Mouse (Mus musculus) spleen, postnatal 10 days (tissue): ENCODE measurements at regions not wholly inside any gene's neighbourhood (a gene's known extent, or its start where the extent isn't known, plus 50 kb on each side); places are given as distances from the start of the nearest gene placed in this dataset.

Experiments used
- DNase-seq, 2 experiments: peaks; one replicate each; pipeline ENCODE4 v3.0.0; 2021 to 2022; ENCODE audit warnings: low spot score in 2 of 2

DNA sequence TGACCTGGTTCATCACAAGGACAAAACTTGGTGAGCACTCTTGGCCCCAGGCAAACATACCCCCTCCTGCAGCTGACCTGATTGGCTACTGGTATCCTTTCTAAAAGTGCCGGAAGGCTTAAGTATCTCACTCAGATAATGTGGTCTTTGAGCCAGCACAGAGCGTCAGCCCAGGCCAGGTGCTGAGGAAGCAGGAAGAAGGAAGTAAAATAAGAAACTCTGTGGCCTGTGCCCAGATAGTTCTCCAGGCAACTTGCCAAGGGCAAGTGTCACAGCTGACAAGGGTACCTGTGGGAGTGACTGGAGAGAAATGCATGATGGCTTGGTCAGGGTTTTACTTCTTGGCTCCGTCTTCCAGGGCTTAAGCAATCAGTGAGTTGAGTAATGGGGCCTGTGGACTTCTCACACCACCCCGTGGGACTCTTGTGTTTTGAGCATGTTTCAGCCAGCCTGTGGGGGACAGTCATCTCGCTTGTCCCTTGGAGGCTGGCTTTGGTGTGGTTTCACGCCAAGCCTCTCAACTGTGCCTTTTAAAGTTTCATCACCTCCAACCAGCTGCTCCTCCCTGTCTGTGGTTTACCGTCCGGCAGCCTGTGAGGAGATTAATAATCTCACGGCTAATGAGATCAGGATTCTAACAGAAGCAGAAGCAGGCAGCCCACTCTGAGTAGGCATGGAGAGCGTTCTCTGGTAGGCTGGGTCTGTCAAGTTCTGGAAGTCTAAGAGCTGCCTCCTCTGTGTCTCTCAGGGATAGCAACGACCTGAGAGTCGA, 356.8 kb downstream of the Agtpbp1 start:
- DNase-seq, result no peak

DNA sequence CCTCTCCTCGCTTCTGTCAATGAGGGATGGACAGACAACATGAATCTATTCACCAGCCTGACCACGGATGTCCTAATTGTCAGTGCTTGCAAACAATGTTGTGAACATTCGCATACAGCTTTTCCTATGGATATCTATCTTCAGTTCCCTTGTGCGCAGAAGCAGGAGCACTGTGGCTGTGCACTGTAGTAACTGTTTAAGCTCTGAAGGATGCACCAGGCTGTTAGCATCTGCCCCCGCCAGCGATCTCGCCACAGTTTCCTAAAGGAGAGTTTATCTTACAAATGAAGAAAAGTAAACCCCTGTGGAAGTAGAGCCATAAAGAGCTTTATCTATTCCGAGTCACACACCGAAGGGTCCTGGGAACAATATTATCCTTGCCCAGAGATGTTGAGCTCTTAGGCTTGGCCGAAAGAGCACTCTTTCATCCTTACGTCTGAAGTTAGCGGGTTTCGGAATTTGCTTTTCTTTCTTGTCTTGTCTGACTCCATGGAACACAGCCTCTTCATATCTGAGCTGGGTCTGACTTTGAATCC, 357.4 kb downstream of the Agtpbp1 start:
- no peak for DNase-seq

DNA sequence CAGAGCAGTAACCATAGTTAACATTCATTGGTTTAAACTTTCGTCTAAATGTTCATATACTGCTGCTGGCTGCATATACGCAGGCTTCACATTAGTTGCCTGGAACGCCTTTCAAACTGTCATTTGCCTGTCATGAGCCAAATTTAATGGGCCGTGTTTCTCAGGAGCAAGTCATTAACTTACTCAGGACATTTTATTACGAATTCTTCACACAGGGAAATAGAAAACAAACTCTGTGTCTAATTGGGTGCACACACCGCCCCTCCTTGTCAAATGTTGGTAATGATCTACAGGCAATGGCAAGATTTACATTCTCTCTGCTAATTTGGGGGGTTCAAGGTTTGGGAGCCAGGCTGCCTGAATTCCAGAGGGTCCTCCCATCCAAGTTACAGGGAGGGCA, 364.4 kb downstream of the Agtpbp1 start:
- no peak for DNase-seq

DNA sequence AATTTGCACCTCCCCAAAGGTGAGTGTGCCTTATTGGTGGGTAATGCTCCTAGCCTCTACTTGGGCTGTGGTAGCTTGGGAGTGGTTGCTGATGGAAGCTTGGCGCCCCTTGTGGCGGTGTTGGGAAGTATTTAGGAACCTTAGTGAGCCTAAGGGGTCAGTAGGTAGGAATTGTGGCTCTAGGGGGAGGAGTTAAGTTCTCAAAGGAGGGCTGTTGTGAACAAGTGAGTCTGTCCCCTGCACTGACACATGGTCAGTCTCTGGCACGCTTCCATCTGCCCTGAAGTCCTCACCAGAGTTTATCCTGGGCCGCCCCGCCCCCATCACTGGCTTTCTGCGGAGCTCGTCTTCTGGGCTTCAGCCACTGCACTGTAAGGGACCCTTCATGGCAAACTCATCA, 364.9 kb downstream of the Agtpbp1 start:
- DNase-seq, result peak in 1 of 2 experiments; percentile 28

DNA sequence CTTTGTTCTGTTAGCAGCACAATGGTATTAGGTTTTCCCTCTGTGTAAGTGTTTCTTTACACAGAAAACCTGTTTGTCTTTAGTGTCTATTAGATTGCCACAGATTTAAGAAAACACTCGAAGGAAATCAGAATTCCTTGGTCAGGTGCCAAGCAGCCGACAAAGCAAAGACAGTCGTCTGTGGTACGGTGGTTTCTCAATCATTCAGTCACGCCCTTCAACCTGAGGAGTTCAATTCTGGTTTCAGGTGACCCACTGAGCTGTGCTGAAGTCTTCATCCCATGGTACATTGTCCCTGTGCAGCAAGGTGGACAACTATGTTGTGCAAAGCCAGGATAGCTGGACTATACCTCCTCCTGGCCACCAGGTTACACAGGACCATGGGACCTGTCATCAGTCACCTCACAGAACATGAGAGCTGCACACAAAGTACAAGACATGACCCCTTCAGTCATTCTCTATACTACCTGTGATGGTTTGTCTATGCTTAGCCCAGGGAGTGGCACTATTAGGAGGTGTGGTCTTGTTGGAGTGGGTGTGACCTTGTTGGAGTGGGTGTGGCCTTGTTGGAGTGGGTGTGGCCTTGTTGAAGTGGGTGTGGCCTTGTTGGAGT, 368.2 kb downstream of the Agtpbp1 start:
- DNase-seq, result no peak

DNA sequence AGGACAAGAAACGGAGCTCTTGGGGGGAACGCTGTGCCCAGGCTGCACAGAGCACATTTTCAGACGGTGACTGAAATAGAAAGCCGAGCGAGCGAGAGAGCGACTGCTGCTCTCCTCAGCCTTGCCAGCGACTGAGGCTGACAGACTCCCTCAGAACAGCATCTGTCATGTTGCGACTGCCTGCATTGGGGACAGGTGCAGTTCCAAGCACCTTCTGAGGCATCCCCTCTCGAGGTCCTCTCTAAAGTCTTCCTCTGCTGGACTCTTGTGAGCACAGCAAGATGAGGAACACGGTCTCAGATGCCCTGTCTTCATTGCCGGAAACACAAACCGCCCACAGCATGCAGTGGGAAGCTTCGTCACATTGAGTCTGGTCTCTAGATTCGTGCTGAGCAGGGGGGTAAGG, 372.7 kb downstream of the Agtpbp1 start:
- no peak for DNase-seq

DNA sequence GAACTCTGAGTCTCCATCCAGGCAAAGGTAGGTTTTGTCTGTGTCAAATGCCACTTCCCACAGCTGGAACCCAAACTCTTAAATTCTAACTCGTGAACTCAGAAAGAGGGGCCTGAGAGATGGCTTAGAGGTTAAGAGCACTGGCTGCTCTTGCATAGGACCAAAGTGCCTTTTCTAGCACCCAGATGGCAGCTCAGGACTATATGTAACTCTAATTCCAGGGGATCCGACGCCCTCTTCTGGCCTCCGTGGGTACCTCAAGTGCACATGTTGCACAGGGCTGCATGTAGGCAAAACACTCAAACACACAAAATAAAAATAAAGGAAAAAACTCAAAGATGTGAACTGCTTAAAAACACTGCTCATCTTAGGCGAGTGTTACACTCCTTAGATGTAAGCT, 374.2 kb downstream of the Agtpbp1 start:
- no peak for DNase-seq

DNA sequence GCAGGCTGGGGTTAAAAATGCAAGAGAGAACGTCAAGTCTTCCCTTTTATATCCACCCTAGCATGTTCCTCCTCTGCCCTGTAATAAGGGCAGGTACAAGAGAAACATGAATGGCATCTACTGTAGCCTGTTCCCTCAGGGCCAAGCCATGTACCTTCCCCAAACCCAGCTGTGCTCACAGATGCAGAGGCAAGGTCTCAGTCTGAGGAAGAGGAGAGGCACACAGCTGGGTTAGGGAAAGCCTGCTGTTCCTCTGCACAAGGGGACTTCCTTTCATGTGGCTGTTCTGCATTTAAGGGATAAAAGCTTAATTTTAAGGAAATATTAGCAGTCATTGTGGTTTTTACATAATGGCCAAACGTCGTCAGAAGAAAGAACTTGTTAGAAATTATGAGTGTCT, 378.8 kb downstream of the Agtpbp1 start:
- no peak for DNase-seq

DNA sequence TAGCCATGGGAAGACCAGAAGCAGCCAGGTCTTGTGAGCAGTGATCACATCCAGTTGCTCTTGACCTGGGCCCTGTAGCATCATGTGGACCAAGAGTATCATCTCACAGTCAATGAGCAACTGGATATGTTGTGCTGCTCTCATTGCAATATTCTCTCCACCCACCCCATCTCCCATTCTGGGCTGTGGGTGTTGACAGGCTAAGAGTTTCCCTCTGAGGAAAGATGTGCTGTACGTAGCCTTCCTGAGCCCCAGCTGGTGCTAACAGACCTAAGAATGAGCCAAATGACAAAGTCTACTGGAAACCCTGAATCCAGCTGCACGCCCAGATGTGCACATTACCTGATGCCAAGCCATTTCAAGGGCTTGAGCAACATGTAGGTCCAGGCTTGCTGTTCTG, 380.5 kb downstream of the Agtpbp1 start:
- DNase-seq, result no peak

DNA sequence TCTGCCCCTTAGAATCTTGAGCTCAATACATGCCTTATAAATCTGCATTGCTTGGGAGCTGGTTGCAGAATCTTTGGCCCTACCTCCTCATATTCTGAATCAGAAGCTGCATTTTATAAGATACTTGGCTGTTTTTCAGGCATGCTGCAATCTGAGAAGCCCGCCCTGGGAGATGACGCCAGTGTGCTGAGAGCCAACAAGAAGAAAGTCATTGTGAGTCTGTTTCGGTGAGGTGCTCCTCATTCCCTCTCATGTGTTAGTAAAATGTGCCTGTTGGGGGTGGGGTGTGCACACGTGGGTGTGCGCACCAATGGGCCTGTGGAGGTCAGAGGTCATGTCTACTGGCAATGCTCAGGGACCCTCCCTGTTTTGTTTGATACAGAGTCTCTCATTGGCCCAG, 388.7 kb downstream of the Agtpbp1 start:
- no peak for DNase-seq

DNA sequence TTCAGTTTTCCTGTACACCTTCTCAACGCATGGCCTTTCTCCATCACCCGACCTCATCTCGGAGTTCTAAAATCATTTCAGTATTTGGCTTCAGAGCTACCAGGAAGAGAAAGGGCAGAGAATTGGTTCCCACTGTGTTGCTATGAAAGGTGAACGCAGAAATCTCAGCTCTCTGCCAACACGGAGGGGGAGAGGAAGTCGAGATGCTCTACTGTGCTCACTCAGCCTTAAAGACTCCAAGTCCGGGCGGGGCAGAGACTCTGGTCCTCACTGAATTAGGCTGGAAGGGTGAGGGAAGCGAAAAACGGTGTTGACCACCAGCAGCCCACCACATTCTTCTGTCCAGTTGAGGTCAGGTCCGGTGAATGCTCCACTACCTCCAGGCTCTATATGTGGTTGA, 382.1 kb downstream of the Ntrk2 start:
- no peak for DNase-seq
